Mouse (Mus musculus): ENCODE data around the gene Lingo2. TPM values are rescaled to one million over a fixed set of nuclear protein-coding genes. Genes with fewer than 3 reads are reported as not detected.

The Lingo2 gene
- 38.5 and 45.8 TPM in 2 replicates for polyA plus RNA-seq (2014; fragmentation: Nextera tagmentation; extraction: Ambion mirVana)

DNA sequence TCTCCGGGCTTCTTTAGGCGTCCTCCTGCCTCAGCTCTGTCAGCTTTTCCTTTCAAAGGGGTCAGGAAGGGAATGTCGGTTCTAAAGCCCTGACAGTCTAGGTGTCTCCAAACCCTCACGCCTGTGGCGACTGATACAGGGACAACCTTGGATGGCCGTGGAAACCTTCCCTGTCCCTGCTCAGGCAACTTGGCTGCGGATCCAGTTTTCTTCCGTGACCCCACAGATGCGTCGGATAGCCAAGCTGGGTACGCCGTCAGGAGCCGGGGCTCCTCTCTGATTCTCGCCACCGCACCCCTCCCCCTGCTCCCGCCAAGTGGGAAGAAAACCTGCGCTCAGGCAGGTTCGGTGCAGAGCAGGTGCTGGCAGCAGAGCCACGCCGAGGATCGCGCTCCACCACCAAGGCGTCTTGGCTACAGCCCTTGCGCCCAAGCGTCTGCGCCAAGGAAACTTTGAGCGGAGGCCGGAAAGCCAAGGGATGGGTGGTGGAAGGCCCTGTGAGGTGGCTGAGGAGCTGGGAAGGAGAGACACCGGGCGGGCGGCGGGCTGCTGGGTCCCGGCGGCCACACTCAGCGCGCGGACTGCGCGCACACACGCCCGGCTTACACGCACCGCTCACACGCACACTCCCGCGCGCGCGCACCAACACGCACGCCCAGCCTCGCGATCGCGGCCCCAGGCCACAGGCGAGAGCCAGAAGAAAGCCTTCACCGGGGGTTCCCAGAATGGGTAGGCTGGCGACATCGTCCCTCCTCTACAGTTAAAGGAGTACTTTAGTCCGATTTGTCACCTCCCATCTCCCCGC, at the start of gene Lingo2:
TSS of gene Lingo2 (minus strand) at position 598 of the 805 bp plus-strand sequence.
- H3K9me3 ChIP-seq (ENCODE audit: control insufficient read depth, low read length), result no peaks in the 10 kb centered on the region
- peak within 1 kb of the TSS; percentile 54 for H3K27ac ChIP-seq (replicated peaks; ENCODE audit: low read depth, low read length)
- under 1% methylated on average over 61 of the region's 61 CpGs for WGBS
- H3K9ac ChIP-seq (replicated peaks; ENCODE audit: low read length), result peak within 1 kb of the TSS; percentile 59
- ATAC-seq (ENCODE audit: low FRiP score, low TSS enrichment), result peak; percentile 43
- H3K36me3 ChIP-seq (ENCODE audit: control insufficient read depth, insufficient read depth, low read length), result no peaks in the 10 kb centered on the region
- peak within 1 kb of the TSS; percentile 92 for H3K4me2 ChIP-seq (ENCODE audit: low read length)
- peaks cover 21% of the 10 kb centered on the region for H3K4me1 ChIP-seq (ENCODE audit: control insufficient read depth, insufficient read depth, low read length)
- H3K27me3 ChIP-seq (ENCODE audit: control insufficient read depth, insufficient read depth, low read length), result peaks cover 32% of the 10 kb centered on the region
- H3K4me3 ChIP-seq (replicated peaks; ENCODE audit: low read depth, low read length), result peak within 1 kb of the TSS; percentile 63
- DNase-seq, result peak; percentile 78

DNA sequence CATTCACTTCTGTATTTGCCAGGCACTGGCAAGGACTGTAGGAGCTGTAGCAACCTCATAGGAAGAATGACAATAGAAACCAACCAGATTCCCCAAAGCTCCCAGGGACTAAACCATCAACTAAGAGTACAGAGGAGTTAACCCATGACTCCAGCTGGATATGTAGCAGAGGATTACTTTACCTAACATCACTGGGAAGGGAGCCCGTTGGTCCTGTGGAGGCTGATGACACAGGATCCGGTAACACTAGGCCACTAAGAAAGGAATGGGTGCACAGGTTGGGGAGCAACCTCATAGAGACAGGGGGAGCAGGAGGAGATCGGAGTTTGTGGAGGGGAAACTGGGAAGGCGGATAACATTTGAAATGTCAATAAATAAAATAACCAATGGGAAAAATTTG, 21.8 kb upstream of the Lingo2 start:
- Histone ChIP-seq H3K27ac (replicated peaks; ENCODE audit: low read depth, low read length) (no peak overlapping the region), H3K4me1 (ENCODE audit: control insufficient read depth, insufficient read depth, low read length) (no peaks in the 10 kb centered on the region), H3K9me3 (ENCODE audit: control insufficient read depth, low read length) (no peaks in the 10 kb centered on the region), H3K9ac (replicated peaks; ENCODE audit: low read length) (no peak overlapping the region), H3K4me2 (ENCODE audit: low read length) (no peak overlapping the region), H3K27me3 (ENCODE audit: control insufficient read depth, insufficient read depth, low read length) (no peaks in the 10 kb centered on the region), H3K4me3 (replicated peaks; ENCODE audit: low read depth, low read length) (no peak overlapping the region), H3K36me3 (ENCODE audit: control insufficient read depth, insufficient read depth, low read length) (no peaks in the 10 kb centered on the region)
- no peak for ATAC-seq (ENCODE audit: low FRiP score, low TSS enrichment)
- DNase-seq, result no peak
- WGBS, result 89% methylated on average over 4 of the region's 4 CpGs

DNA sequence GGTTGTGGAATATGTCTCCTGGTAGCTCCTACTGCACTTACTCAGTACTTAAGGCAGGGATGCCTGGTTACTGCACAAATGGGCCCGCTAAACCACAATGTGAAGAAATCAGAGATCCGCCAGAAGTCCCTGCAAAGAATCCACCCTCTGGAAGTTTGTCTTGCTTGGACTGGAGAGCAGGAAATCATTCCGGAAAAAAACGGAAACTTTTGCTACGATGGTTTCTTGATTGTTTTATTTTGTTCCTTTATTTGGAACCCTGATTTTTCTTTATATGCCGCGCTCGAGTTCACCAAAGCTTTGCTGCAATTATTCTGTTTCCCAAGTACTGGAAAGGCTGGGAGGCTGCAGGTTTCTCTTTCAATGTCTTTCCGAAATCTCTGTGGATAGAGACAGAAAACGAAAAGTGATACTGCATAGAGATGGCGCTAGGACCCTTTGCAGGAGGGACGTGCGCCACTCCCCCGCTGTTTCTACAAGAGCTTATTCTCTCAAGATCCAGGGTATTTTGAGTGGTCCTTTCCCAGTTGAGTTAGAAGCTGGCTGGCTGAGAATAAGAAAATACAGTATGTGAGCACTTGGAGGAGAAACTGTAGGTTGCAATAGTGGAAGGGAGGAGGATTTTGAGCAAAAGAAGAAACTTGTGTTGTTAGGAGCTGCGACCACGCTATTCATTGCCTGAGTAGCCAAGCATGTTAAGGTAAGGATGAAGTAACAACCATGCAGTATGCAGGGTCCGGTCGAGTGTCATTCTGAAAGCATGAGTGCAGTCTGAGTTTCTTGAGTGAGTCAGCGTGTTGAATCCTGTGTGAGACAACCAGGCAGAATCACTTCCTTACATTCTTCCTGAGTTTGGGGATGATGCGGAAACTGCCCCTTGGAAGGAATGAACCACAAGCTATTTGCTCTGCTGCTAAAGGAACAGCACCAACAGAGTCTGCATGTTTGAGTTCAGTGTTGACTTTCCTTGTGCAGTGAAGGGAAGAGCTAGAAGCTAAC, 1.2 kb upstream of the Lingo2 start:
- DNase-seq, result peak; percentile 67
- H3K9me3 ChIP-seq (ENCODE audit: control insufficient read depth, low read length), result no peaks in the 10 kb centered on the region
- peaks cover 21% of the 10 kb centered on the region for H3K4me1 ChIP-seq (ENCODE audit: control insufficient read depth, insufficient read depth, low read length)
- no peak overlapping the region for H3K27ac ChIP-seq (replicated peaks; ENCODE audit: low read depth, low read length)
- WGBS, result 5% methylated on average over 20 of the region's 20 CpGs
- no peaks in the 10 kb centered on the region for H3K36me3 ChIP-seq (ENCODE audit: control insufficient read depth, insufficient read depth, low read length)
- H3K4me2 ChIP-seq (ENCODE audit: low read length), result peak overlapping the region; percentile 92
- peaks cover 32% of the 10 kb centered on the region for H3K27me3 ChIP-seq (ENCODE audit: control insufficient read depth, insufficient read depth, low read length)
- 0 out of 2 replicates have a peak overlapping the region, but pooled peaks have one; percentile 7 for H3K9ac ChIP-seq (replicated peaks; ENCODE audit: low read length)
- ATAC-seq (ENCODE audit: low FRiP score, low TSS enrichment), result no peak
- H3K4me3 ChIP-seq (replicated peaks; ENCODE audit: low read depth, low read length), result peak overlapping the region; percentile 63

DNA sequence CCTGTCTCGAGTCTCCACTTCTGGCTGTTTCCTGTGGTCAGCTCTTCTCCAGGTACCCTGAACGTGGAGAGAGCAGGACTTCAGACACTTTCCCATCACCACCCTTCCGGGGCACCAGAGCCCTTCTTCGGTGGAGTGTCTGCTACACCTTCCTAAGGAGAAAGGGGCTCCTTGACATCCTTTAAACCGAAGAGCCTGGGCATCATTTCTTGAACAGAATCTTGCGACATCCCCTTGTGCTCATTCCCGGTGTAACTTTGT, 338 bp upstream of the Lingo2 start:
- WGBS, result under 1% methylated on average over 7 of the region's 7 CpGs
- Histone ChIP-seq H3K4me1 (ENCODE audit: control insufficient read depth, insufficient read depth, low read length) (peaks cover 21% of the 10 kb centered on the region), H3K9me3 (ENCODE audit: control insufficient read depth, low read length) (no peaks in the 10 kb centered on the region), H3K4me3 (replicated peaks; ENCODE audit: low read depth, low read length) (peak overlapping the region; percentile 63), H3K27me3 (ENCODE audit: control insufficient read depth, insufficient read depth, low read length) (peaks cover 32% of the 10 kb centered on the region), H3K36me3 (ENCODE audit: control insufficient read depth, insufficient read depth, low read length) (no peaks in the 10 kb centered on the region), H3K4me2 (ENCODE audit: low read length) (peak overlapping the region; percentile 92), H3K27ac (replicated peaks; ENCODE audit: low read depth, low read length) (no peak overlapping the region), H3K9ac (replicated peaks; ENCODE audit: low read length) (peak overlapping the region; percentile 59)
- DNase-seq (no peak), ATAC-seq (ENCODE audit: low FRiP score, low TSS enrichment) (no peak)

DNA sequence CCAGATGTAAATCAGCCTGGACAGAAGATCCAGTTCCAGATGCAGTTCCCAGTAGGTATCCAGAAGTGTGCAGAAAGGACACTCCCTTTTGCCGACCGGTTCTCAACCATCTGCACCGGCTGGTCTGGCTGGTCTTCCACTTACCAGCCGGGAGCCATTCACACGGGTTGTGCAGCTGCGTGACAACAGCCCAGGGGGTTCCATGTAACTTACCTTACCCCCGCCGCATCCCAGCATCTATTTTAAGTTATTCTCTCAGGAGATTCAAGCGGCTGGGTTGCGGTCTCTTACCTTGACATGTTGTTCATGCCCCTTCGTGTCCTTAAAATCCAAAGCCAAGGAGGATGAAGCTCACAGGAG, 777 bp downstream of the Lingo2 start:
- peak; percentile 67 for ATAC-seq (ENCODE audit: low FRiP score, low TSS enrichment)
- peak overlapping the region; percentile 63 for H3K4me3 ChIP-seq (replicated peaks; ENCODE audit: low read depth, low read length)
- H3K4me1 ChIP-seq (ENCODE audit: control insufficient read depth, insufficient read depth, low read length), result peaks cover 21% of the 10 kb centered on the region
- peak overlapping the region; percentile 59 for H3K9ac ChIP-seq (replicated peaks; ENCODE audit: low read length)
- no peaks in the 10 kb centered on the region for H3K9me3 ChIP-seq (ENCODE audit: control insufficient read depth, low read length)
- DNase-seq, result peak; percentile 64
- H3K4me2 ChIP-seq (ENCODE audit: low read length), result peak overlapping the region; percentile 92
- WGBS, result under 1% methylated on average over 11 of the region's 11 CpGs
- H3K27ac ChIP-seq (replicated peaks; ENCODE audit: low read depth, low read length), result peak overlapping the region; percentile 54
- H3K27me3 ChIP-seq (ENCODE audit: control insufficient read depth, insufficient read depth, low read length), result peaks cover 32% of the 10 kb centered on the region
- no peaks in the 10 kb centered on the region for H3K36me3 ChIP-seq (ENCODE audit: control insufficient read depth, insufficient read depth, low read length)

DNA sequence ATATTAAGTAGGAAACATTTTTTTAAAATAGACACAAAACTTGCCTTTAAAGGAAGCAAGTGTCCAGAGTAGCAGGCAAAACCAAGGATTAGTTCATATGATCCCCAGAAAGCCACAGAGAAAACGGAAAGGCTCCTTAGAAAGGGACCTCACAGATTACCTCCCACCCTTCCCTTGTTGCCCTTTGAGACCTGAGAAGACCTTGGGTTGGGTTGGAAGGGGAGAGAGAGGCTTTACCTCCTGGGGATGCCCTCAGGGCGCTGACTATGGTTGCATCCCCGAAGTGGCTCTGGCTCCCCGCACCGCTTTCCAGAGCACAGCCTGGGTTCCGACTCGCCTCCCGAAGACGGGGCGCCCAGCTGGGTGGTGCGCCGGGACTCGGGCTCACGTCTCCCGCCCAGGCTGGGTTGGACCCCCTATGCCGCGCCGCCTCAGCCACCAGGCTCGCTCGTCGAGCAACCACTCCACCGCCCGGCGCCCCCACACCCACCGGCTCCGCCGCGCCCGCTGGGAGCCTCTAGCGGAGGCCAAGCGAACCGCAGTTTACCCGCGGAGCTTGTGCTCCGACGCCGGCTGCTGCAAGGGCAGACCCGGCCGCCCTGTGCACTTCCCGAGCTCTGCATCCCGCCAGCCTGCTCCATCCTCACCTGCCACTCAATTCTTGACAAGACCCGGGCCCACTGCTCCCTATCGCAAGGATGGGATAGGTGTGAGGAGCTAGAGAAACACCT, 1.4 kb downstream of the Lingo2 start:
- H3K36me3 ChIP-seq (ENCODE audit: control insufficient read depth, insufficient read depth, low read length), result no peaks in the 10 kb centered on the region
- DNase-seq (peak; percentile 94), ATAC-seq (ENCODE audit: low FRiP score, low TSS enrichment) (peak; percentile 92)
- peak overlapping the region; percentile 59 for H3K9ac ChIP-seq (replicated peaks; ENCODE audit: low read length)
- no peaks in the 10 kb centered on the region for H3K9me3 ChIP-seq (ENCODE audit: control insufficient read depth, low read length)
- peaks cover 32% of the 10 kb centered on the region for H3K27me3 ChIP-seq (ENCODE audit: control insufficient read depth, insufficient read depth, low read length)
- peak overlapping the region; percentile 92 for H3K4me2 ChIP-seq (ENCODE audit: low read length)
- H3K4me3 ChIP-seq (replicated peaks; ENCODE audit: low read depth, low read length), result peak overlapping the region; percentile 63
- peak overlapping the region; percentile 54 for H3K27ac ChIP-seq (replicated peaks; ENCODE audit: low read depth, low read length)
- peaks cover 21% of the 10 kb centered on the region for H3K4me1 ChIP-seq (ENCODE audit: control insufficient read depth, insufficient read depth, low read length)
- under 1% methylated on average over 43 of the region's 43 CpGs for WGBS

DNA sequence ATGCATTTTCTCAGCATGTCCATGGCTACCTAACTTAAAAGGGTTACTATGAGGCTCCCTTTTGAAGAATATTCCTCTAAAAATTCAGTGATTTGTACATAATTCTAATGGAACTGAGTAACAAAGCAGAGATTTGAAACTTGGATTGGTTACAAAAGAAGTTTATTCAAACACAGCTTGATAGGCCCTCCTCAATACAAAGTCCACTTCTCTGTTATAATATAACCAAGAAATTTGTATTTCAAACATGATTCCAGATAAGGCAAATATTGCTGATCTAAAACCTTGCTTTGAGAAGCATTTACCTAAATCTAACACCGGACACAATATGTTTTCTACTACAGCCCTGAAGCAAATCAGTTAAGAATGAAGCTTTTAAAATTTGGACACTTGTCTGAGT, 60.7 kb downstream of the Lingo2 start:
- Histone ChIP-seq H3K36me3 (ENCODE audit: control insufficient read depth, insufficient read depth, low read length) (no peaks in the 10 kb centered on the region), H3K4me2 (ENCODE audit: low read length) (no peak overlapping the region), H3K4me3 (replicated peaks; ENCODE audit: low read depth, low read length) (no peak overlapping the region), H3K27ac (replicated peaks; ENCODE audit: low read depth, low read length) (no peak overlapping the region), H3K9me3 (ENCODE audit: control insufficient read depth, low read length) (no peaks in the 10 kb centered on the region), H3K9ac (replicated peaks; ENCODE audit: low read length) (no peak overlapping the region), H3K4me1 (ENCODE audit: control insufficient read depth, insufficient read depth, low read length) (no peaks in the 10 kb centered on the region), H3K27me3 (ENCODE audit: control insufficient read depth, insufficient read depth, low read length) (no peaks in the 10 kb centered on the region)
- DNase-seq (no peak), ATAC-seq (ENCODE audit: low FRiP score, low TSS enrichment) (no peak)
- 88% methylated on average over 1 of the region's 1 CpGs for WGBS

DNA sequence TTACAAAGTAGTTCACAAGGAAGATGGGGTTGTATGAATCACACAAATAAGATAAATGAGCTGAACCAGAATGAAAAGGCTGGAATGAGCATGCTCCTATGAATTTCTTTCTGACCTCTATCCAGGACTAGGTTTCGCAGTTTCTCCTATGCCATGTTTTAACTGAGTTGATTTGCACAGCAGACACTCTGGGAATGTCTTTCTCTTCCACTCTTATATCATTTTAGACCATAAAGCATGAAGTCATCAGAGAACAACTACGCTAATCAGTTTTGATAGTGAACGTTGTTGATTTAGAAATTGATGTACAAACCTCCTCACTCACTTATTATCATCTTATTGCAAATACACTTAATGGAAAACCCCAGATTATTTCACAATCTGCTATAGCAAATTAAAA, 61.2 kb downstream of the Lingo2 start:
- no peak overlapping the region for H3K27ac ChIP-seq (replicated peaks; ENCODE audit: low read depth, low read length)
- 92% methylated on average over 3 of the region's 3 CpGs for whole genome bisulfite sequencing
- H3K4me1 ChIP-seq (ENCODE audit: control insufficient read depth, insufficient read depth, low read length), result no peaks in the 10 kb centered on the region
- H3K36me3 ChIP-seq (ENCODE audit: control insufficient read depth, insufficient read depth, low read length), result no peaks in the 10 kb centered on the region
- no peaks in the 10 kb centered on the region for H3K27me3 ChIP-seq (ENCODE audit: control insufficient read depth, insufficient read depth, low read length)
- no peaks in the 10 kb centered on the region for H3K9me3 ChIP-seq (ENCODE audit: control insufficient read depth, low read length)
- H3K4me3 ChIP-seq (replicated peaks; ENCODE audit: low read depth, low read length), result no peak overlapping the region
- H3K9ac ChIP-seq (replicated peaks; ENCODE audit: low read length), result no peak overlapping the region
- no peak for ATAC-seq (ENCODE audit: low FRiP score, low TSS enrichment)
- no peak overlapping the region for H3K4me2 ChIP-seq (ENCODE audit: low read length)
- no peak for DNase-seq

Data from midbrain, embryonic 14.5 days (tissue).